ENCODE assay signal across 7 mouse cellular contexts in genomic region chr12:91849045-91849467, GRCm38 (mm10). TPM values are rescaled to one million over a fixed set of nuclear protein-coding genes. Genes with fewer than 3 reads are reported as not detected.
DNase-seq lines count a peak whose midpoint lies in the region; ATAC-seq lines count a peak whose summit lies in the region.

Gene Sel1l (minus strand): TSS chr12:91849157.

- WGBS in embryonic facial prominence, embryonic 12.5 days, result under 1% methylated on average over 33 of the region's 35 CpGs
- under 1% methylated on average over 35 of the region's 35 CpGs for WGBS in limb, embryonic 11.5 days
- under 1% methylated on average over 35 of the region's 35 CpGs for WGBS in midbrain, embryonic 14.5 days

- peak within 1 kb of the TSS; percentile 91 for H3K4me3 ChIP-seq in embryonic facial prominence, embryonic 12.5 days
- H3K4me3 ChIP-seq in limb, embryonic 11.5 days (ENCODE audit: low read depth, low read length), result peak within 1 kb of the TSS; percentile 80
- H3K4me3 ChIP-seq in midbrain, embryonic 14.5 days (replicated peaks; ENCODE audit: low read depth, low read length), result peak within 1 kb of the TSS; percentile 89

- peak; percentile 100 for ATAC-seq in embryonic facial prominence, embryonic 12.5 days (ENCODE audit: insufficient number of reproducible peaks, insufficient read depth, low FRiP score, low TSS enrichment)
- ATAC-seq in limb, embryonic 11.5 days (ENCODE audit: insufficient number of reproducible peaks, low FRiP score, low TSS enrichment, low read depth), result peak; percentile 100
- peak; percentile 100 for ATAC-seq in midbrain, embryonic 14.5 days (ENCODE audit: low FRiP score, low TSS enrichment)

- H3K36me3 ChIP-seq in embryonic facial prominence, embryonic 12.5 days, result no peaks in the 10 kb centered on the region
- no peaks in the 10 kb centered on the region for H3K36me3 ChIP-seq in limb, embryonic 11.5 days (ENCODE audit: control insufficient read depth, insufficient read depth, low read length)
- no peaks in the 10 kb centered on the region for H3K36me3 ChIP-seq in midbrain, embryonic 14.5 days (ENCODE audit: control insufficient read depth, insufficient read depth, low read length)

- peak; percentile 95 for DNase-seq in adrenal gland, postnatal 25 days
- peak; percentile 100 for DNase-seq in heart, adult 11 months
- DNase-seq in kidney, adult 18-20 months, result peak; percentile 97
- peak; percentile 96 for DNase-seq in limb, embryonic 11.5 days (ENCODE audit: low spot score)
- peak; percentile 98 for DNase-seq in midbrain, embryonic 14.5 days
- peak; percentile 93 to 96 for DNase-seq in spleen, adult 18-20 months

- H3K4me2 ChIP-seq in embryonic facial prominence, embryonic 12.5 days (replicated peaks), result peak within 1 kb of the TSS; percentile 80
- H3K4me2 ChIP-seq in limb, embryonic 11.5 days (ENCODE audit: low read depth, severe bottlenecking), result peak within 1 kb of the TSS; percentile 83
- H3K4me2 ChIP-seq in midbrain, embryonic 14.5 days (ENCODE audit: low read length), result peak within 1 kb of the TSS; percentile 79

- 0 out of 2 replicates have a peak, but pooled peaks cover 3% of the 10 kb centered on the region for H3K4me1 ChIP-seq in embryonic facial prominence, embryonic 12.5 days
- no peaks in the 10 kb centered on the region for H3K4me1 ChIP-seq in limb, embryonic 11.5 days (ENCODE audit: control insufficient read depth, insufficient read depth, low read length)
- H3K4me1 ChIP-seq in midbrain, embryonic 14.5 days (ENCODE audit: control insufficient read depth, insufficient read depth, low read length), result peaks cover 16% of the 10 kb centered on the region; the same call in 1 of the 2 replicates

- no peaks in the 10 kb centered on the region for H3K9me3 ChIP-seq in embryonic facial prominence, embryonic 12.5 days
- no peaks in the 10 kb centered on the region for H3K9me3 ChIP-seq in limb, embryonic 11.5 days (ENCODE audit: control insufficient read depth, low read length)
- H3K9me3 ChIP-seq in midbrain, embryonic 14.5 days (ENCODE audit: control insufficient read depth, low read length), result no peaks in the 10 kb centered on the region

- peak within 1 kb of the TSS; percentile 84 for H3K9ac ChIP-seq in embryonic facial prominence, embryonic 12.5 days
- peak within 1 kb of the TSS; percentile 76 for H3K9ac ChIP-seq in limb, embryonic 11.5 days (ENCODE audit: low read length)
- peak within 1 kb of the TSS; percentile 91 for H3K9ac ChIP-seq in midbrain, embryonic 14.5 days (replicated peaks; ENCODE audit: low read length)

- H3K27ac ChIP-seq in embryonic facial prominence, embryonic 12.5 days, result peak within 1 kb of the TSS; percentile 54; the same call in 1 of the 2 replicates
- no peak within 1 kb of the TSS for H3K27ac ChIP-seq in limb, embryonic 11.5 days (replicated peaks; ENCODE audit: low read depth, low read length)
- peak within 1 kb of the TSS; percentile 81 for H3K27ac ChIP-seq in midbrain, embryonic 14.5 days (replicated peaks; ENCODE audit: low read depth, low read length)

- H3K27me3 ChIP-seq in embryonic facial prominence, embryonic 12.5 days, result no peaks in the 10 kb centered on the region
- no peaks in the 10 kb centered on the region for H3K27me3 ChIP-seq in limb, embryonic 11.5 days (ENCODE audit: control insufficient read depth, insufficient read depth, low read length)
- H3K27me3 ChIP-seq in midbrain, embryonic 14.5 days (ENCODE audit: control insufficient read depth, insufficient read depth, low read length), result no peaks in the 10 kb centered on the region

RNA-seq across cellular contexts. Expression of gene Sel1l, which starts in this region (rescaled TPM):
- 153 and 158 TPM in 2 replicates for total RNA-seq in adrenal gland, postnatal 25 days (2021)
- polyA plus RNA-seq in embryonic facial prominence, embryonic 12.5 days (2016; fragmentation: Nextera tagmentation; extraction: Ambion mirVana), result 80.3 and 86.1 TPM in 2 replicates
- 64.9 and 73.2 TPM in 2 replicates for polyA plus RNA-seq in limb, embryonic 11.5 days (2014; fragmentation: Nextera tagmentation; extraction: Ambion mirVana)
- 106 and 128 TPM in 2 replicates for polyA plus RNA-seq in midbrain, embryonic 14.5 days (2014; fragmentation: Nextera tagmentation; extraction: Ambion mirVana)
